Mouse (Mus musculus) left cerebral cortex, adult 9 months (tissue): ENCODE results near the gene Cldn12.

Experiments
- DNase-seq, 2 experiments: peaks; one replicate each; pipeline ENCODE4 v3.0.0; 2022; ENCODE audit warnings: low spot score in 2 of 2

Gene Cldn12

GRCm38 (mm10) chr5:5514196-5515076 lies at the start of gene Cldn12:
Cldn12 (minus strand) TSS chr5:5514958.
- peak; percentile 92 to 97 for DNase-seq

GRCm38 (mm10) chr5:5562435-5562834 lies 47.7 kb upstream of the Cldn12 start:
- no peak for DNase-seq

GRCm38 (mm10) chr5:5561041-5561706 lies 46.4 kb upstream of the Cldn12 start:
- DNase-seq: no peak

- DNase-seq: no peak
These were observed 45.0 kb upstream of the Cldn12 start for GRCm38 (mm10) chr5:5559798-5560197.

- DNase-seq: peak; percentile 73 to 93
These were observed 44.5 kb upstream of the Cldn12 start, which contains the start of gene Gtpbp10 for GRCm38 (mm10) chr5:5559079-5559740. Gtpbp10 (minus strand) TSS chr5:5559538.

GRCm38 (mm10) chr5:5551110-5551509 lies 36.4 kb upstream of the Cldn12 start:
- DNase-seq: no peak

GRCm38 (mm10) chr5:5540385-5540784 lies 25.6 kb upstream of the Cldn12 start:
- no peak for DNase-seq

GRCm38 (mm10) chr5:5539771-5540170 lies 25.0 kb upstream of the Cldn12 start:
- DNase-seq: no peak

- no peak for DNase-seq
These were observed 21.4 kb upstream of the Cldn12 start for GRCm38 (mm10) chr5:5536131-5536530.

GRCm38 (mm10) chr5:5533656-5534420 lies 19.1 kb upstream of the Cldn12 start:
- no peak for DNase-seq

- no peak for DNase-seq
These were observed 653 bp upstream of the Cldn12 start for GRCm38 (mm10) chr5:5515411-5515810.

GRCm38 (mm10) chr5:5511401-5511800 lies 3.4 kb downstream of the Cldn12 start:
- no peak for DNase-seq

GRCm38 (mm10) chr5:5510989-5511388 lies 3.8 kb downstream of the Cldn12 start:
- DNase-seq: peak in 1 of 2 experiments; percentile 36

GRCm38 (mm10) chr5:5510304-5510887 lies 4.4 kb downstream of the Cldn12 start:
- no peak for DNase-seq

- DNase-seq: no peak
These were observed 6.5 kb downstream of the Cldn12 start for GRCm38 (mm10) chr5:5508231-5508630.

- peak in 1 of 2 experiments; percentile 72 for DNase-seq
These were observed 7.0 kb downstream of the Cldn12 start for GRCm38 (mm10) chr5:5507701-5508225.

GRCm38 (mm10) chr5:5504456-5504855 lies 10.3 kb downstream of the Cldn12 start:
- DNase-seq: no peak

- DNase-seq: no peak
These were observed 11.4 kb downstream of the Cldn12 start for GRCm38 (mm10) chr5:5503381-5503780.

GRCm38 (mm10) chr5:5501583-5501982 lies 13.2 kb downstream of the Cldn12 start:
- DNase-seq: no peak

- DNase-seq: no peak
These were observed 18.4 kb downstream of the Cldn12 start for GRCm38 (mm10) chr5:5496393-5496792.

- no peak for DNase-seq
These were observed 19.7 kb downstream of the Cldn12 start for GRCm38 (mm10) chr5:5495042-5495441.
